Mouse (Mus musculus): Measurements from ENCODE around the gene Ghr. TPM values are rescaled to one million over a fixed set of nuclear protein-coding genes. Genes with fewer than 3 reads are reported as not detected.

Ghr gene
- polyA plus RNA-seq, 1 experiment from 2014 or later: 10.6 TPM

DNA sequence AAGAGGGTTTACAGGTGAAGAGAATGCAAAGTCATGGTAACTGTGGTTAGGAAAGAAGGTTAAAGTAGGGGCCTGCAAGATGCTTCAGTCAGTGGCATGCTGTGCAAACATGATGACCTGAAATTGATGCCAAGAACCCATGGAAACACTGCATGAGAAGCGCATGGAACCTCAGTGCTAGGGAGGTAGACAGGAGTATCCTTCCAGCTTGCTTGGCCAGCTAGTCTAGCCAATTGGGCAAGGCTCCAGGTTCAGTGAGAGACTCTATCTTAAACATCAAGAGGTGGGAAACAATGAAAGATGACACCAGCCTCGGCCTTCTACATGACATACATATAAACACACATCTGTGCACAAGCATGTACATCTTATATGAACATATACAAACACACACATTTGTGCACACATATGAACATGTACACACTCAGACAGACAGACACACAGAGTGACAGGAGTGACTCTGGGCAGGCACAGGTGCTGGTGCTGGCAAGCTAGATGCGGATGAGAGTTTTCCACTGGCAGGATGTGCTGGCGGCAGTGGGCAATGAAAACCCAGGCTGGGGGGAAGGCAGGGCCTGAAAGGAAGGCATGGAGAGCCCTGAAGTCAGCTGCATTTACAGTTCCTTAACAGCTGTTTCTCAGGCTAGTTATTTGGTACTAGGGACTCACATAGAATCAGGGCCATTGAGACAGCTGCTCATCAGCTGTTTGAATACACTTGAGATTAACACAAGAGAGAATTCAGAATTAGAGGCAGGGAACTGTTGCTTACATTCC, 241.3 kb downstream of the Ghr start:
- Histone ChIP-seq H3K4me1 (no peaks in the 10 kb centered on the region), H3K27ac (no peak overlapping the region), H3K4me3 (replicated peaks) (no peak overlapping the region), H3K36me3 (replicated peaks) (no peaks in the 10 kb centered on the region), H3K27me3 (no peaks in the 10 kb centered on the region), H3K9ac (no peak overlapping the region), H3K4me2 (no peak overlapping the region), H3K9me3 (no peaks in the 10 kb centered on the region)
- no peak for ATAC-seq (ENCODE audit: low FRiP score)
- WGBS: 89% methylated on average over 4 of the region's 4 CpGs

DNA sequence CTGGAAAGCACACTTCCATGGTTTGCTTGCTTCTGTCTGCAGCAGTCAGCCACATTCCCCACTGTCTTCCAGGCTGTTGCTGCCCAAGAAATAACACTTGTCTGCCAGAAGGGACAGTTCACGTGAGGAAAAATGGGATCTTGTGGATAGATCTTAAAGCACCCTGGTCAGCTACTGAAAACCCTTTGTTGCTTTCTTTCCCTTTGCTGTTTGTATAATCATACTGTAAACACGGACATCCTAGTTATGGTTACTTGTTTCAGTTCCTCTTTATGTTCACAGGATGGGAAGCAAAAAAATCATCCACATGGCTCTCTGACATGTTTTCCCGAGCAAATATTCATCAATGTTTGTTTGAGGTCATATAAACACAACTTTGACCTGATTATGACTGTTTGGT, 243.4 kb downstream of the Ghr start:
- no peak overlapping the region for H3K27ac ChIP-seq
- no peak overlapping the region for H3K4me2 ChIP-seq
- no peaks in the 10 kb centered on the region for H3K4me1 ChIP-seq
- H3K27me3 ChIP-seq: no peaks in the 10 kb centered on the region
- WGBS: 80% methylated on average over 3 of the region's 3 CpGs
- ATAC-seq (ENCODE audit: low FRiP score): no peak
- H3K36me3 ChIP-seq (replicated peaks): no peaks in the 10 kb centered on the region
- no peaks in the 10 kb centered on the region for H3K9me3 ChIP-seq
- no peak overlapping the region for H3K9ac ChIP-seq
- no peak overlapping the region for H3K4me3 ChIP-seq (replicated peaks)

DNA sequence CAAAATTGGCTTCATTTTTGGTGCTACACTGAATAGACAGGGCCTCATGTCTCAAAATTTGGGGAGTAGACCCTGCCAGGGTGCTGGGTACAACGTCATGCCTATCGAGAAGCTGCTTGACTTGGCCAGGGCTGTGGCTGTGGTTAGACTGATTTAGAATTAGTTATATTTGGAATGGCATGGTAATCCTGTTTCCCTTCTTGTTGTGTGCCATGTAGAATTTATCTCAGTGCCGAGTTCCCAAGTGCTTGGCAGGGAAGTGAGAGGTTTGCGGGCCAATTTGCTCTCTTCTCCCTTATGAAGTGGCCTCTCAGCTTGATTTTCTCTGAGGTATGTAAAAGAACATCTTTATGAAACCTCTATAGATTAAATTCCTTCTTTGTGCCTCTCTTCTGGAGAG, 250.8 kb downstream of the Ghr start:
- H3K9me3 ChIP-seq: no peaks in the 10 kb centered on the region
- 87% methylated on average over 4 of the region's 4 CpGs for WGBS
- H3K4me3 ChIP-seq (replicated peaks): no peak overlapping the region
- ATAC-seq (ENCODE audit: low FRiP score): no peak
- no peak overlapping the region for H3K9ac ChIP-seq
- no peaks in the 10 kb centered on the region for H3K4me1 ChIP-seq
- H3K4me2 ChIP-seq: no peak overlapping the region
- no peaks in the 10 kb centered on the region for H3K27me3 ChIP-seq
- H3K36me3 ChIP-seq (replicated peaks): no peaks in the 10 kb centered on the region
- no peak overlapping the region for H3K27ac ChIP-seq

DNA sequence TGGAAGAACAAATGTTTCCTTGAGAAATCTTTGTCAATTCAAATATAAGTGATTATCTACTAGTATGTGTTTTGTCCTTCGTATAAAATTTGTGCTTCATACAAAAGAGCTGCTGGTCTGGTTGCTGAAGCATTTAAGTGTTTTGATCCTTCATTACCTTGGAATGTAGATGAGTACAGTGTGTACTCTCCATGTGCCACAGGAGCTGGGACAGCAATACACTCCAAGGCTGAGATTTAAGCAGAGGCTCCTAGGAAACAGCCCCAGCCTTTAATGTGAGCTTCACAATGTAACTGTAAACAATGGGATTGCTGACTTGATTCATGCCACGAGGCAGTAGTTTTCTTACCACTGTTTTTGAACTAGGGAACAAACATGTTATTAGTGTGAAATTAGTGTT, 251.5 kb downstream of the Ghr start:
- Histone ChIP-seq H3K9ac (no peak overlapping the region), H3K27ac (no peak overlapping the region), H3K9me3 (no peaks in the 10 kb centered on the region), H3K4me2 (no peak overlapping the region), H3K4me3 (replicated peaks) (no peak overlapping the region), H3K4me1 (no peaks in the 10 kb centered on the region), H3K36me3 (replicated peaks) (no peaks in the 10 kb centered on the region), H3K27me3 (no peaks in the 10 kb centered on the region)
- no peak for ATAC-seq (ENCODE audit: low FRiP score)
- WGBS: 84% methylated on average over 2 of the region's 2 CpGs

DNA sequence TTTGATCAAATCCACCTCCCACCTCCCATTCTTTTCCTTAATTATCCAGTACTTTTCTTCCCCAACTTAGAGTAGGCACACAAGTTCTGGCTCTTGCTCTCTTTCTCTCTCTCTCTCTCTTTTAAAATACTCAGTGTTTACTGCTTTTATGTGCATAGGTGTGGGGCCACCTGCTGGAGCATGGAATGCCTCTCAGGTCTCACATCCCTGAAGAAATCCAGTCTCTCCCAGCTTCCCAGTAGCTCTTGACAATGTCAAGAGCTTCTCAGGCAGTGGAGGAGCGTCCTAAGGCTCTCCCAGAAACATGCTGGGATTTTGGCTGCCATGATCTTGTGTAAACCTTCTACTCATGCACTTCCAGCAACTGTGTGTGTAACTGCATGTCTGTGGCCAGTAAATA, 253.0 kb downstream of the Ghr start:
- Histone ChIP-seq H3K27me3 (no peaks in the 10 kb centered on the region), H3K4me3 (replicated peaks) (no peak overlapping the region), H3K9me3 (no peaks in the 10 kb centered on the region), H3K27ac (no peak overlapping the region), H3K4me2 (no peak overlapping the region), H3K9ac (no peak overlapping the region), H3K4me1 (no peaks in the 10 kb centered on the region), H3K36me3 (replicated peaks) (no peaks in the 10 kb centered on the region)
- no peak for ATAC-seq (ENCODE audit: low FRiP score)
- 84% methylated on average over 1 of the region's 1 CpGs for WGBS

DNA sequence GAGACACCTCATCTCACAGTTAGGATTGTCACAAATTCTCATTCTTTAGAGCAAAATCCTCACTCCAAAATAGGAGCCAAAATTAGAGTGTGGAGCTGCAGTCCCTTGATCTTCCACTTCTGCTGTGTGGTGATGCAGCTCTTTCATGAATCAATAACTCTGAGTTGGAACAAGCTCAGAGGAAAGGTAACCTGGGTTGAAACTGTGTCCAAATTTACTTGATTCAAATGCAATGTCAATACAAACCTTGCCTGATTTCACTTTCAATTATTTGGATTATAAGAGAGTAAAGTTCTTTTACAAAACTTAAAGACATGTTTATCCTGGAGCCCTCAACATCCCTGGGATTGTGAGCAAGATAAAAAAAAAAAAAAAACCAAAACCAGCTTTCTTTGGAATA, 260.3 kb downstream of the Ghr start:
- ATAC-seq (ENCODE audit: low FRiP score): no peak
- Histone ChIP-seq H3K4me3 (replicated peaks) (no peak overlapping the region), H3K4me2 (no peak overlapping the region), H3K9ac (no peak overlapping the region), H3K4me1 (no peaks in the 10 kb centered on the region), H3K36me3 (replicated peaks) (no peaks in the 10 kb centered on the region), H3K9me3 (no peaks in the 10 kb centered on the region), H3K27me3 (no peaks in the 10 kb centered on the region), H3K27ac (no peak overlapping the region)

DNA sequence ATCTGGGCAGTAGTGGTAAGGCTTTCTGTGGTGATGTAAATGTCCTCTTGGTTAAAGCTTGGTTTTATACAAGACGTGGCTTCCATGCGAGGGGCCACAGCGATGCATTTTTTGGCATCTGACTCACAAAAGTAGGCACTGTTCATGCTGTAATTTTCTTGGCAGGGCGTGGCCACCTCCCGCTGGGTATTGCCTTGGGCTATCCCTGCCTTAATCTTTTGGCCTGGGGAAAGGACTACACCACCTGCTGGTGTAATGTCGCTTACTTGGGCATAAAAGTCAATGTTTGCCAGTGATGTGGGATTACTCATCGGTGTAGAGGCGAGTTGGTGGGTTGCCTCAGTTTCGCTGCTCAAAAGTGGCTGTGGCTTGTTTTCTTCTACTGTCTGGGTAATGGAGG, 263.4 kb downstream of the Ghr start:
- Histone ChIP-seq H3K4me3 (replicated peaks) (no peak overlapping the region), H3K9me3 (no peaks in the 10 kb centered on the region), H3K4me2 (no peak overlapping the region), H3K4me1 (no peaks in the 10 kb centered on the region), H3K27ac (no peak overlapping the region), H3K27me3 (no peaks in the 10 kb centered on the region), H3K36me3 (replicated peaks) (no peaks in the 10 kb centered on the region), H3K9ac (no peak overlapping the region)
- WGBS: 85% methylated on average over 9 of the region's 9 CpGs
- no peak for ATAC-seq (ENCODE audit: low FRiP score)

DNA sequence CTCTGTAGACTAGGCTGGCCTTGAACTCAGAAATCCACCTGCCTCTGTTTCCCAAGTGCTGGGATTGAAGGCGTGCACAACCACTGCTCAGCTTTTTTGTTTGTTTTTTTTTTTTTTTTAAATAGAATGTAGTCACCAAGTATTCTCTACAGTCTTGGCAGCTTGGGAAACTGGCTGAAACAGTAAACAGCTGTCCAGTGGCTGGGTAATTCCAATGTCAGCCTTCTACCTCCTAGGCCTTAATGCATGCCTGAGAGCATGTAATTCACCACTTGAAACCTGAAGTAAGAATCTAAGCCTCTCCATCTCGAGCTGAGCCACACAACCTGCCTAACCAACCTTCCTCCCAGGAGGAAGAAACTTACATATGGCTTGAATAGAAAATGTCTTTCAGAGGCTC, 266.7 kb downstream of the Ghr start:
- Histone ChIP-seq H3K9ac (no peak overlapping the region), H3K9me3 (no peaks in the 10 kb centered on the region), H3K27me3 (no peaks in the 10 kb centered on the region), H3K36me3 (replicated peaks) (no peaks in the 10 kb centered on the region), H3K27ac (no peak overlapping the region), H3K4me1 (no peaks in the 10 kb centered on the region), H3K4me3 (replicated peaks) (no peak overlapping the region), H3K4me2 (no peak overlapping the region)
- no peak for ATAC-seq (ENCODE audit: low FRiP score)
- 76% methylated on average over 2 of the region's 2 CpGs for WGBS

DNA sequence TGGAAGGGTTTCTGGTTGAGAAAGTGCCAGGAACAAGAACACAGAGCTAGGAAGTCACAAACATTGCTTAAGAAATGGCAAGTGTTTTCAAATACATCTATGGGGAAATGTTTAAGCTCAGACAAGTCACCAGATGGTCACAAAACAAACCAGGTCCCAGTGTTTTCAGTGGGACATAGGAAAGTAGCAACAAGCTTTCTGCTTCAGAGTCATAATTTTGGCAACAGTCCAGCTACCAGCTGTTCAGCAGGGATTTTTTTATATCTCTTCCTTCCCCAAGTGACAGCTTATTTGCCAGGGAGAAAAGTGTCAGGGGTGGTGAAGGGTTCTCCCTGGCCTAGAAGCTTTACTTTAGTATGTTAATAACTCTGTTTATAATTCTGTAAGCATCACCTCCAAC, 270.4 kb downstream of the Ghr start:
- H3K27ac ChIP-seq: no peak overlapping the region
- H3K4me3 ChIP-seq (replicated peaks): no peak overlapping the region
- H3K4me2 ChIP-seq: no peak overlapping the region
- no peak overlapping the region for H3K9ac ChIP-seq
- H3K36me3 ChIP-seq (replicated peaks): no peaks in the 10 kb centered on the region
- no peaks in the 10 kb centered on the region for H3K9me3 ChIP-seq
- no peaks in the 10 kb centered on the region for H3K4me1 ChIP-seq
- H3K27me3 ChIP-seq: no peaks in the 10 kb centered on the region
- no peak for ATAC-seq (ENCODE audit: low FRiP score)

DNA sequence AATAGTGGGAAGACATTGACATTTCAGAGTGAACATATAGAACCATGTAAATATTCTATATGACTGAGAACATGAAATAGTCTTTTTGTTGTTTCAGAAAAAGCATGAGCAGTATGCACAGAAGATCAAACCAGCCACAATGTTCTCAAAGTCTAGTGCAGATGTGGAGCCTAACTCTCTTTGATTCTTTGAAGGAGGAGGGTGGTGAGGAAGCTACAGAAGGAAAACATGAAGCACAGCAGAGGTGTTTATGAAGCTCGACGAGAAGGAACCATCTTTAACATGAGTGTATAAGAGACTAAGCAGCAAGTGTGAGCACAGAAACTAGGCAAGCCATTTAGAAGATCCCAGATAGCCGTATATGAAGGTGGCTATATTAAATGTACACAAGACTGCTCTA, 273.4 kb downstream of the Ghr start:
- Histone ChIP-seq H3K27ac (no peak overlapping the region), H3K4me3 (replicated peaks) (no peak overlapping the region), H3K9ac (no peak overlapping the region), H3K4me1 (no peaks in the 10 kb centered on the region), H3K4me2 (no peak overlapping the region), H3K36me3 (replicated peaks) (no peaks in the 10 kb centered on the region), H3K27me3 (no peaks in the 10 kb centered on the region), H3K9me3 (no peaks in the 10 kb centered on the region)
- WGBS: 83% methylated on average over 3 of the region's 3 CpGs
- ATAC-seq (ENCODE audit: low FRiP score): no peak

DNA sequence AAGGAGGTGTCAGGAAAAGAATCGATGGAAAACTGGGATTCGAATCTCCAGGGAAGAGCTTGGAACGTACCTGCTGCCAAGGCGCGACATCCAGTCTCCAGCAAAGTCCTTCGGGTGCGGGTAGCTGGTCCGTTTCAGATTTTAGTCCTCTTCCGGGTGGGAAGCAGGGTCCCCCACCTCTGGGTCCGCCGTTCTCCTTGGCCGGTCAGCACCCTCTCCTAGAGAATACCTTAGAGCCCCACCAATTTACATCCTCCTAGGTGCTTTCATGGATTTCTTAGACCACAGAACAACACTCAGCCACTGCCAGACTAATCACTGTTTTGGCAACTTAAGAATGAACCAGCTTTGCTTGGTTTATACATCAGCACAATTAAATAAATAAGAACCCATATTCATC, 279.9 kb downstream of the Ghr start, which contains the start of gene Ccdc152:
Gene Ccdc152 (minus strand): TSS at position 101 of the 400 bp plus-strand sequence.
- Histone ChIP-seq H3K9me3 (no peaks in the 10 kb centered on the region), H3K4me1 (no peaks in the 10 kb centered on the region), H3K9ac (no peak within 1 kb of the TSS), H3K27ac (no peak within 1 kb of the TSS), H3K27me3 (no peaks in the 10 kb centered on the region), H3K4me3 (replicated peaks) (no peak within 1 kb of the TSS), H3K4me2 (no peak within 1 kb of the TSS), H3K36me3 (replicated peaks) (no peaks in the 10 kb centered on the region)
- WGBS: 87% methylated on average over 12 of the region's 12 CpGs
- ATAC-seq (ENCODE audit: low FRiP score): no peak

DNA sequence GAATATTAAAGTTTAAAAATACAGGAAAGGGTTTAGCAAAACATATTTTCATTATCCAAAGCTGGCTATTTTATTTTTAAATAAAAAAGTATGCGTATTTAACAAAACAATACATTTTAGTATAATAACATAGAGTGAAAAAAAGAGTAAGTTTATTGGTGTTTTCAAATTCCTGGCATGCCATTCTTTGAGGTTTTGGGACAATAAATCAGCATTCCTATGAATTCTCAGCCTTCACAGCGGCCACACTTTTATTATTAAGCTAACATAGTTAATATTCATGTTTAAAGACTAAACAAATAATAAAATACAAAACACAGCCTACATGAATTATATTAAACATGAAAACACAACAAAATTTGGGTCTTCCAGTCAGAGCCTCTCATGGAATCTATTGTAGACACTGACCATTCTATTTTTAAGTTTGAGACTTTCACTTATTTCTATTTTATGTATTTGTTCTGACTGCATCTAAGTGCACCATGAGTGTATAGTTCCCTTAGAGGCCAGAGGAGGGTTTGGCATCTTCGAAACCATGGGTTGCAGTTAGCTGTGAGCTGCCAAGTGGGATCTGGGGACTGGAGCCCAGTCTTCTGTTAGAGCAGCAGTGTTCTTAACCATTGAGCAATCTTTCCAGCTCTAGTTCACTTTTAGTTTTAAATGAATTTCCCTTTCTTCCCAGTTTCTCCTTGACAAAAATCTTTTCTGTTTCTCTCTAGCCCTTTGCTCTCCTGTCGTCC, 282.8 kb downstream of the Ghr start:
- no peak overlapping the region for H3K4me3 ChIP-seq (replicated peaks)
- 80% methylated on average over 4 of the region's 4 CpGs for WGBS
- no peak for ATAC-seq (ENCODE audit: low FRiP score)
- no peaks in the 10 kb centered on the region for H3K36me3 ChIP-seq (replicated peaks)
- no peak overlapping the region for H3K4me2 ChIP-seq
- H3K9me3 ChIP-seq: no peaks in the 10 kb centered on the region
- no peak overlapping the region for H3K9ac ChIP-seq
- H3K27ac ChIP-seq: no peak overlapping the region
- no peaks in the 10 kb centered on the region for H3K4me1 ChIP-seq
- no peaks in the 10 kb centered on the region for H3K27me3 ChIP-seq

DNA sequence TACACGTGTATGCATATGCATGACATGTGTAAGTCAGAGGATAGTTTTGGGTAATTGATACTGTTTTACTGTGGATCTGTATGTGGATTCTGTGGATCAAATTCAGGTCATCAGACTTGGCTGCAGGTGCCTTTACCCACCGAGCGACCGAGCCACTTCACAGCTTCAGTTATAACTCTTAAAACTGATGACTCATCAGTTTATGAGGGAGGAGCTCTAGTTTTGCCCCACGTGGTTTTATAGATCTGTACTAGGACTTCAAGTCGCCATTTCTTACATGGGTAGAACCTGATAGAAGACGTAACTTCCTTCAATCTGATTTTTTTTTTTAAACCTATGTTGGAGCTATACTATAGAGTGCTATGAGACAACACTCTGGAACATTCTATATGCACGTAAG, 285.7 kb downstream of the Ghr start:
- 86% methylated on average over 8 of the region's 8 CpGs for WGBS
- Histone ChIP-seq H3K27ac (no peak overlapping the region), H3K4me2 (no peak overlapping the region), H3K4me1 (no peaks in the 10 kb centered on the region), H3K9ac (no peak overlapping the region), H3K36me3 (replicated peaks) (no peaks in the 10 kb centered on the region), H3K27me3 (no peaks in the 10 kb centered on the region), H3K4me3 (replicated peaks) (no peak overlapping the region), H3K9me3 (no peaks in the 10 kb centered on the region)
- ATAC-seq (ENCODE audit: low FRiP score): no peak
